Mouse (Mus musculus) lung, postnatal 4 days (tissue): Measurements from ENCODE around the gene Tomm20.
"Not testable (repeated sequence)": the region's sequence is repeated elsewhere in the genome, so short reads cannot be mapped to it uniquely, and the experiment has no call there.

ENCODE experiments used
- DNase-seq, 2 experiments: peaks; one replicate each; pipeline ENCODE4 v3.0.0; 2021

The Tomm20 gene

GRCm38 (mm10) chr8:126917179-126917905 lies 28.3 kb downstream of the Tomm20 start:
- DNase-seq, result peak; percentile 22 to 48

DNA sequence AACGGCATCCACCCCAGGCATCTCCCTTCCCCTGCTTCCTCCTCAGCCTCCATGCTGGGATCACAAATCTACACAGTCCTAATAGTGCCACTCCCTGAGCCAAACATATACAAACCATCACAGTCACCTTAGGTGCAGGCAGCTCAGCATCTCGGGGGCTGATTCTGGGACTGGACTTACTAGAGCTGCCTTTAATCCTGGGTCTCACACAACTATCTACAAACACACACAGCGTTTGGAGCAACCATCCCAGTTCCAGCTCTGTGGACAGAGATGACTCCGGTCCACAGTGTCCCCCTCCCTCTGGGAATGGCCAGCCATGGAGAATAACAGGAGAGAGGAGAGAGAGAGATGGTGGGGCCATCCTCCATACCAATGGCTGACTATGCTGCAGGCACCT lies 29.0 kb downstream of the Tomm20 start:
- no peak for DNase-seq

DNA sequence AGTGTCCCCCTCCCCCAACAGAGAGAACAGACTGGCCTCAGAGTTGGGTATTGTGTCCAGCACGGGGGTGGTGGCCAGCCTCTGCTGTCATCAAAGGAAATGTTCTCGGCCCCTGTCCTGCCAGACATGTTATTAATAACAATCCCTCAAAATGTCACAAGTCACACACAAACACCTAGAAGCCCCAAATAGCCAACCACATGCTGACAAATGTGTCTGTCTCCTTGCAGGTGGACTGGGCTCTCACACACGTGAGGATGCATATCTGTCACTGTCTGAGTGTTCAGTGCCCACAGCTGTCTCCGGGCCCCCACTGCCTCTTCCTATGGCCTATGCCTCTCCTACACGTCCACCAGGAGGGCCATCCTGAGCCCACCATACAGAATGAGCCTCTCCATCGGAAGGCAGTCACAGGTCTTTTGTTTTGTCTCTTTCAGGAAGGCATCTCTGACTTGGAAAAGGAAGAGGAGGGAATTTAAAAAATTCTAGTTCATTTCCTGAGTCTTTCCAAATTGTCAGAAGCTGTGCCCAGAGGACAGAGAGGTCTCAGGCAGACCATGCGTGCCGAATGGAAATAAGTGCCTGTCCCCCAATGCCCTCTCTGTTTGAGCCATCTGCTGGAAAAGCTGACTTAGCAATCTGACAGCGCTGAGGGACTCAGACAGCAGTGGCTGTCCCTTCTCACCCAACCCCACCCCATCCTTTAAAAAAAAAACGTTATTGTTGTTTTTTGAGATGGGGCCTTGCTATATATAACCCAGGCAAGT lies 30.9 kb downstream of the Tomm20 start:
- peak; percentile 22 to 60 for DNase-seq

DNA sequence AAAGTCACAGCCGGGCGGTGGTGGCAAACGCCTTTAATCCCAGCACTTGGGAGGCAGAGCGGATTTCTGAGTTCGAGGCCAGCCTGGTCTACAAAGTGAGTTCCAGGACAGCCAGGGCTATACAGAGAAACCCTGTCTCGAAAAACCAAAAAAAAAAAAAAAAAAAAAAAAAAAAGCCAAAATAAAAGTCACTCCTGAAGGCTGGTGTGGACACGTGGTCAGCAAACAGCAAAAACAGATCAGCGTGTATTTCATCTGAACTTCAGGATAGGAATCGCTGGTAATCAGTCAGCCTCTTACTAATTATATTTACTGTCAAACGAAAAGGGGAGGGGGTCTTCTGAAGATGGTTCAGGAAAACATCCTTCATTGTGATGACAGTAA lies 31.5 kb downstream of the Tomm20 start:
- DNase-seq, result not testable (repeated sequence)

- DNase-seq, result peak; percentile 42 to 78
These were observed 32.2 kb downstream of the Tomm20 start for GRCm38 (mm10) chr8:126913241-126914106.

- DNase-seq, result peak; percentile 49 to 67
These were observed 36.3 kb downstream of the Tomm20 start for GRCm38 (mm10) chr8:126909371-126909802.

DNA sequence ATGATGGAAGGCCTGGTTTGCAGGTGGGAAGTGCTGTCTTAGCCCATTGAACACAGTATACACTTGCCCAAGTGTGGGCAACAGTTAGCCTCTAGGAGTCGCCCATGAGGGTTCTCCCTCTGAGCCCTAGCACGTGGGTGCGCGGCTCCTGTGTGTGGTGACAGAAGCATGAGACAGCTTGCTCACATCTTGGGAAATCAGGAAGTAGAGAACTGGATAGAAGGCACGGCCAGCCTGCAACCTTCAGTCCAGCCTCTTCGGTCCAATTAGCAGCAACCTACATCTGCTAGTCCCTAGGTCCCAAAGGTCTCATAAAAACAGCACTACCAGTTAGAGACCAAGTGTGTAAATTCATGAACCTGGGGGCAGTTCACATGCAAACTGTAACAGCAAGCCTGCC lies 36.8 kb downstream of the Tomm20 start:
- DNase-seq, result peak; percentile 67 to 74

GRCm38 (mm10) chr8:126907968-126908367 lies 37.7 kb downstream of the Tomm20 start:
- DNase-seq, result no peak

DNA sequence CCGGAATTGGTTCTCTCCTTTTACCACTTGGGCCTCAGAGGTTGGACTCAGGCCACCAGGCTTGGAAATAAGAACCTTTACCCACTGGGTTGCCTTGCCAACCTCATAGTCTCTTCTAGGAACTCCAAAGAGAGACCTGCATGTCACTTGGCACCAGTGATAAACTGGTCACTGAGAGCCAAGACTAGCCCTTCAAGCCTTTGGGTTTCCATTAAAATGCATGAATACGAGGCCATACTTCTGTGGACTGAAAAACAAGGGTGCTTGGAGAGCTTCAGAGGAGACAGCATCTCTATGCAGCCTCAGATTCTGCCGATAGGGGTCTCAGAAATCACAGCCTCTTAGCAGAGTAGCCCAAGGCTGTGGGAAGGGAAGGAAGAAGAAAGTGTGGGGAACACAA lies 38.3 kb downstream of the Tomm20 start:
- no peak for DNase-seq

DNA sequence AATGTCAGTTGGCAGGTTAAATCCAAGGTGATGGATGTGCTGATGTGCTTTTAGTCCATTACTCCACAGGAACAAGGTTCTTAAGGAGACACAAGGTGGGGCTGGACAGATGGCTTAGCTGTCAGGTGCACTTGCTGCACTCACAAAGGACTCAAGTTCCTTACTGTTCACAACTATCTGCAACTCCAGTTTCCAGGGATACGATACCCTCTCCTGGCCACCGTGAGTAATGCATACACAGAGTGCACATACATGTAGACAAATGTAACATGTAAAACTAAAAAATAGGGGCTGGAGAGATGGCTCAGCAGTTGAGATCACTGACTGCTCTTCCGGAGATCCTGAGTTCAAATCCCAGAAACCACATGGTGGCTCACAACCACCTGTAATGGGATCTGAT lies 40.3 kb downstream of the Tomm20 start:
- peak in 1 of 2 experiments; percentile 45 for DNase-seq

DNA sequence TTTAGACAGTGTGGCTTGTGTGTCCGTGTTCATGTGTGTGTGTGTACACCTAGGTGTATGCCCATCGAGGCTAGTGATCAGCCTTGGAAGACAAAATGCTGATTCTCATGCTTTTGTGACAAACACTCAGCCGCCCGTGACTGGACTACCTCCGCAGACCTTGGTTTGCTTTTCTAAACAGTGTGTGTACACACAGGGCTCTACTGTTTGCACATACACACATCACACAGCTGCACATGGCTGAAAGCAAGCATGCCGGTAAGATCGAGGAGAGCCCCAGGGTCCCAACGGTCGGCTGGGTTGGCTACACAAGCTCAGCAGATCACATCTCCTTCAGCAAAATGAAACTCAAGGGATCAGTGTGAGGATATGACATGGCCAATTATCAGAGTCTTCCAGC lies 41.7 kb downstream of the Tomm20 start:
- DNase-seq, result no peak

- DNase-seq, result no peak
These were observed 42.3 kb downstream of the Tomm20 start for GRCm38 (mm10) chr8:126903224-126903895.

- no peak for DNase-seq
These were observed 44.0 kb downstream of the Tomm20 start for GRCm38 (mm10) chr8:126901612-126902011.

DNA sequence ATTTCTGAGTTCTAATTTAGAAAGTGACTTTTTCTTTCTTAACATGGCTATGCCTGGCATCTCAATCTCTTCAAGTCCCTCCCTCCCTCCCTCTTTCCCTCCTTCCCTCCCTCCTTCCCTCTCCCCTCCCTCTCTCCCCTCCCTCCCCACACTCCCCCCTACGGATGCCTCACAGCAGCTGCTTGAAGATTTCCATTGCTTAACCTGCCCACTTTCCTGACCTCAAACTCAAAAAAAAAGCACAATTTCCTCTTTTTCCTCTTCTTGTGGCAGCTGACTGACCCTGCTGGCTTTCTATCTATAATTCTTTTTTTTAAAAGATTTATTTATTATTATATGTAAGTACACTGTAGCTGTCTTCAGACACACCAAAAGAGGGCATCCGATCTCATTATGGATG lies 44.6 kb downstream of the Tomm20 start:
- no peak for DNase-seq

DNA sequence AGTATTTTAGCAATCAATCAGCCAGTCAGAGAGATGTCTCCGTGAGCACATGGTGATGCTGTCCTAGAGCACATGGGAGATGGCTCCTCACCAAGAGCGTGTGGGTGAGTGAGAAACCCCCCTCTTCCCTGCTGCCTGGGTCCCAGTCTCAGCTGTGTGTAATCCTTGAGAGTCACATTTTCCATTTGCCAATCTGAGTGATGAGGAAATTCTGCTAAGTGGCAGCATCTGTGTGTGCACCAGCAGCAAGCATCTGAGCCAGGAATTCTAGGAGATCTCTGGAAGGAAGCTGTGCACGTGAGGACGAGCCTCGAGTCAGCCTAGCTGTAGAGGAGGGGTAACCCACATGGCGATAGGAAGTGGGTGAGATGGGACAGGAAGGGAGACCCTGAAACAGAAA lies 50.5 kb downstream of the Tomm20 start:
- peak; percentile 41 to 76 for DNase-seq

GRCm38 (mm10) chr8:126887639-126888006 lies 58.0 kb downstream of the Tomm20 start:
- no peak for DNase-seq

DNA sequence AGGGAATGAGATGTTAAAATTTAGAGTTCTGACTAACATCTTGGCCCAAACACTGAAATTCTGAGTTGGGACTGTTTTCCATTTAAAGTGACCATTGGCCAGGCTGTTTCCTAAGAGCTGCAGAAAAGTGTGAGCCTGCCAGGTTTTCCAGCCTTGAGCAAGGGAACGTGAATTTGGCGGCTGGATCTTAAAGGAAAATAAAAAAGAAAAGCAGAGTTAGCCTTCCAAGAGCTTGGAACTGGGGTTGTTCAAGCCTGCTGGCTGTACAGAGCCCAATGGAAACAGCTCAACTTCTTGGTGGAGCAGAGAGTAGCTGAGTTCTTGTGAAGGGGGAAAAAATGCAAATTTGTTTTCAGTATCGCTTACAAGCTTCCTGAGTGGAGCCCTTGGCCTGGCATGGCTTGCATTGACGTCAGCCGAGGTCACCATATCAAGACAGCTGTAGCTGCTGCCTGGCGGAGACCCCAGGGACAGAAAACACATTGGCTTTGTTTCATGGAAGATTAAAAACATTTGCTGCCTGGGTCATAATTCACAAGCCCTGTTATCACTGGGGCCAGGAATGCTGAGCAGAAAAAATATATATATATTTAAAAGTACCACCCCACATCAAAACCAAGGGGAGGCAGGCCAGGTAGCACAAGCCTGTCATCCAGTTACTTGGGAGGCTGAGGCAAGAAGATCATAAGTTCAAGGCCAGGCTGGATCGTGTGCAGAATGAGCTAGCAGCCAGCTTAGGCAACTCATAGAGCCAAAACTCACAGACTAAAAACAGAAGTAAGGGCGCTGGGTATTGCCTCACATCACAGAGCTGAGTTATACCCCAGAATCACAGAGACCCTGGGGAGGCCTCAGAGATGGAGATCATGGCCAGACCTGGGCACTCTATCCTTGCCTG lies 58.7 kb downstream of the Tomm20 start:
- DNase-seq, result peak; percentile 74 to 89

- DNase-seq, result peak in 1 of 2 experiments; percentile 59
These were observed 59.8 kb downstream of the Tomm20 start for GRCm38 (mm10) chr8:126885554-126886485.

DNA sequence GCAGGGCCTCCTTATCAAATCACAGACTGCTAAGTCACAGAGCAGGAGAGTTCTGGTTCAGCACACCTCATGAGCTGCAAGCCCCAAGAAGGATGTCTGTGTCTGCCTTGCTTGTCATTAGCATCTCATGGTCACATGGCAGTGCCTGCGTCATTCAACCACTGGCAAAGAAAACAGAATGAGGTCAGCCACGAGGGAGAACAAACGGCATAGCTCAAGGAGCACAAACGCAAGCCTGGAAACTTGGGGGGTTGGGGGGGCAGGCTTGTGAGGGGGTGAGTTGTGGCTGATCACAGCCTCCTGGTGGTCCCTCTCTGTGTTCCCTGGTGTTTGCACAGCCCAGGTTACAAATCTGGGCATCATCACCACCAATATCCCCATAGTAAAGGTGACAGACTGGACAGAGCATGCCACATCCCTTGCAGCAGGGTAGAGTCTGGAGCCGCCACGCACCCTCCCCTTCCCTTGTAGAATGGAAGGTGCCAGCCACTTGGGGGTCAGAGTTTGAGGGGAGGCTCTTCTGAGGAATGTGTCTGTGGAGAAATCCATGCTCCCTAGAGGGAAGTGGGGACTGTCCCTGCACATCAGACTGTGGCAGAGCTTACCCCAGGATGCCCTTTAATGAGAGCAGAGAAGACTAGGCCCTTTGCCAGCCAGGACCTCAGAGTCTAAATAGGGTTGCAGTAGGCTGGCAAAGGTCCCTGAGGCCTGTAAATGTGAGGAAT lies 61.3 kb downstream of the Tomm20 start:
- DNase-seq, result peak; percentile 73 to 84

GRCm38 (mm10) chr8:126883752-126884151 lies 61.9 kb downstream of the Tomm20 start:
- DNase-seq, result no peak
